Mouse (Mus musculus) frontal cortex, postnatal 25 days (tissue): ENCODE measurements around the gene Phgr1.

ENCODE experiments used
- DNase-seq, 2 experiments: peaks; one replicate each; pipeline ENCODE4 v3.0.0; 2022; ENCODE audit warnings: low spot score in 2 of 2

Phgr1 gene

DNA sequence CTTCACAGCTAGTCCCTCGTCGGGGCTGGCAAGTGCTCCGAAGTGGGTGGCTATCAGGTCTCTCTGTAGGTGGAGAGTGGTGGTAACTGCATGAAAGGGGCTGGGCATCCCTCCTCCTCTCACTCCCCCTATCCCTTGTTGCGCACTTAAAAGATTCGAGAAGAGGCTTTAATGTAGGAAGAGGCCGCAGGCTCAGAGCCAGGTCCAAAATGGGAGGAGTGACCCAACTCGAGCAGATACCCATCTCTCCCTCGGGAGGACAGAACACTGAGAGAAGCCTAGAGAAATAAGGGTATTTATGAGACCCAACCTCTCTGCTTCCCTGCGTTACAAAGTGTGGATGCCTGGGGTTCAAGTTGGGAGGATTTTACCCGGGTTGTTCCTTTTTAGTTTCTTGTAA is 6.5 kb downstream of the Phgr1 start:
- no peak for DNase-seq

DNA sequence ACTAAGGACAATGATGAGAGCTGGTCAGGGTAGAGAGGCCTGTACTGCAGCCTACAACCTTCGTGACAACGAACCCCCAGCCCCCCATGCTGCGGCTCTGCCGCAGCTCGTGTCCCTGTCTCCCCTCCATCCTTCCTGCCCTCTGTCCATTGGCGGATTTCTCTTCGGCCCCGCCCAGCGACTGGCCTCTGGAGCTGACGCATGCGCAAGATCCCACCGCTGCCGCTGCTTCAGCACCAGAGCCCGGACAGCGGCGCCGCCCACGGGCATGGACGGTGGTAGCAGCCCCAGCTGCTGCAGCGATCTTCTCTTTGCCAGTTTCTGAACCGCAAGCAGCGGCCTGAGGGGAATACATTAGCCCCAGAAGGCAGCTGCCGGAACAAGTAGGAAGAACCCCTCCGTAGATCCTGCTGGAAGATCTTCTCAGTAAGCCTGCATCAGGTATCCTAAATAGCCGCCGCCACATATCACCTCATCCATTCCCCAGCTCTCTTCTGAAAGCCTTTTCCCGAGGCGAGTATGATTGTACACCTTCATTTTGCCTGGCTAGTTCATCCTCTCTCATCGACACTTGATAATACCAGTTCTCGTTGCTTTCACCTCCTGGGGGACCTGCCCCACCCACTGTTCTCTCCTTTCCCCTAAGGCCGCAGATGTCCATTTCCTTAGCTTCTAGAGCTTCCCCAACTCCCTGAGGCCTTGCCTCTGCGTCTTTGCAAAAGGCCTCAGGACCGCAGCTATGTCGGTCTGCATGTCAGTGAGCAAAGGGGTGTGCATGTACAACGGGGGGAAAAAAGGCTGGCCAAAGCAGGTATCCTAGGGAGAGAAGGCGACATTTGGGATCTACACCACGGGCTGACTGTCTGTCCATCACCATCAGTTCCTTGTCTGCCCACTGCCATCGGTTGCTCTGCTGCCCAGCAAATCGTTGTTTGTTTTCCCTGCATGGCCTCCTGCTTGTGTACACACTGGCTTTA is 7.2 kb downstream of the Phgr1 start, which contains the start of gene Disp2:
Gene Disp2, plus strand, starts transcription at position 216 of the 977 bp plus-strand sequence.
- peak; percentile 80 to 91 for DNase-seq

DNA sequence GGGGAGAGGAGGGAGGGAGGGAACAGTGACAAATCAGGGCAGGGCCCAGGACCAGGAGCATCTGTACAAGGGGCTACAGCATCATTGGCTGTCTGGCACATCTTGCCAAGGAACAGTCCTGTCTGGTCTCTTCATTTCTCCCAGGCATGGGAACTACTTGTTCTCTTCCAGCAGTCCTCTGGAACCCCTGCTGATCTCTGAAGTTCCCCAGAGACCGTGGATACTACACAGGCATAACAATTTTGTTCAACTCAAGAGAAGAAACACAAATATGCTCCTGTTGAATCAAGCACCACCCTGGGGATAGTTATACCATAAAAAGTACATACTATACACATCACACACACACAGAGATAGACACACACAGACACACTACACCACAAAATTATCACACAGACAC is 8.5 kb downstream of the Phgr1 start:
- no peak for DNase-seq

DNA sequence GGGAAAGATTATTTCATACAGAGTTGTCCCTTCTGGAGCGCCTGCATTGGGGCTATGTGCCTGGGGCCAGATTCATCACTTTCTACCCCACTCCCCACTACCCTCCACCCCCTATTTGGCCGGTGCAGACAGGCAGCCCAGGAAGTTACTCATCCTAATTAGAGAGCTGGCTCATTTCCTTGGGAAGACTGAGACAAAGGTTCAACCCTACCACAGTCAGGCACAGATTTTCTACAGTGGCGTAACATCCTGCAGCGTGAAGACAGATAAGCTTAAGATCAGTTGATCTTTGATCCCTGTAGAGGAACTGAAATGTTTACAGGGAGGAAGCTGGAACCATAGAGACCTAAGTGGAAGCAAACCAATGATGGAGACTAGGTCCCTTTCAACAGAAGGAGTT is 9.7 kb downstream of the Phgr1 start:
- DNase-seq: no peak

DNA sequence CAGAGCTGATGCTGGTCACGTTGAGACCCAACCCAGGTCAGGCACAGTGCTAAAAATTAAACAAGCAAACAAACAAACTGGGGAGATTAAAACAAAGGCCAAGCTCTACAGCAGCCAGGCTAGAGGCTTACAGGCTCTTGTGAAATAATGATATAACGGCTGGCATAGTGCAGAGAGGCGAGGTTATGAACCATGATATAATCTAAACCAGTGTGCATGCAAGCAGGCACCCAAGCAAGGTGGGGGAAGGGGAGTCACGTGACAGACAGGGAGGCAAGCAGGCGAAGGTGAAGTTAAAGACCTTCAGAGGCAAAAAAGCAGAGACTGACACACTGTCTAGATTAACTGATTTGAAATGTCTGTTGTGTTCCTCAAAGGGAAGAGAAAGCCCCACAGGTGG is 10.5 kb downstream of the Phgr1 start:
- no peak for DNase-seq

DNA sequence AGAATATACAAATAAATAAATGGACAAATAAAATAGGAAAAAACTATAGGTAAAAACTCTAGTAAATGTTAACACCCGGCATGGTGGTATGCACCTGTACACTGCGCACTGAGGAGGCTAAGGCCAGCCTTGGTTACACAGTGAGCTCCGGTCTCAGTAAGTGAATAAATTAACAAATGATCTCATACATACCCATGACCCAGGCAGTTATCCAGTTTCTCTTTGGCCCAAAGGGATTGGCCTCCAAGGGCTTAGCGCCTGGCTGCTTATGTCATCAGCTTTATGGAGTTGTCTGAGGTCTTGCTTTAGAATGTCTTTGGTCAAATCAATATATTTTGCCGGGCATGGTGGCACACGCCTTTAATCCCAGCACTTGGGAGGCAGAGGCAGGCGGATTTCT is 11.1 kb downstream of the Phgr1 start:
- DNase-seq: no peak

DNA sequence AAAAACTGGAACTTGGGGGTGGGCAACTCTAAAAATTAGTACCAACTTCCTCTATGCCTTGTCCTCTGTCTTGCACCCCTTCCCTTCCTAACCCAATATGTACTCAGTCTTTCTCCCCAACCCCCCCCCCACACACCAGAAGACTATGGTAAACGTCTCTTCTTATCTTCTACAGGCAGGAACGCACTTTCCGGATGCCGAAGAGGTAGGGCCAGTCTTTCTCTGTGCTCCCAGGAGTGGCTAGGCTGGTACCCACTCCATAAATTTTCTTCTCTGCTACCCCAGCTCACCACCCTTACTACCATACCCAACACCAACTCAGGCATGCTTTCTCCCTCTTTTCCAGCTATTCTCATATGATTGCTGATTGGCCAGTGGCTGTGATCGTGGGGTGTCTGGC is 14.0 kb downstream of the Phgr1 start:
- no peak for DNase-seq

DNA sequence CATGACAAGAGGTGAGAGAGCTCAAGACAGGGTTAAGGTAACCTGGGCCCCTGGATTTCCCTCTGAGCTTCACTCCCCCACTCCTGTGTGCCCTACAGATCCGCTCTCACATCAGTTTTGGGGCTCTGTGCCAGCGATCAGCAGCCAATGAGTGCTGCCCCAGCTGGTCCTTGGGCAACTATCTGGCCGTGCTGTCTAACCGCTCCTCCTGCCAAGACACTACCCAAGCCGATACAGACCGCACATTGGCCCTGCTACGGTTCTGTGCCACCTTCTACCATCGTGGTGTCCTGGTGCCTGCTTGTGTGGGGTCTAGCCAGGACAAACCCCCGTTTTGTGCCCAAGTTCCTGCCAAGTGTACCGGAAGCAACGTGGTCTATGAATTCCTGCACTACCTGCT is 16.9 kb downstream of the Phgr1 start:
- no peak for DNase-seq

DNA sequence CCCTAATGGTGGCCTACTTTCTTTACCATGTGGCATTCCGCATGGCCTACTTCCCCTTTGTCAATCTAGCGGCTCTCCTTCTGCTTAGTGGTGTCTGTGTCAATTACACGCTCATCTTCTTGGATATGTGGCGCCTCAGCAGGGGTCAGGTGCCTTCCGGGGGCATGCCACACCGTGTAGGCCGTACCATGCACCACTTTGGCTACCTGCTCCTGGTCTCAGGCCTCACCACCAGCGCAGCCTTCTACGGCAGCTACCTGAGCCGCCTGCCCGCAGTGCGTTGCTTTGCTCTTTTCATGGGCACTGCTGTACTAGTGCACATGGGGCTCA is 17.6 kb downstream of the Phgr1 start:
- DNase-seq: no peak

DNA sequence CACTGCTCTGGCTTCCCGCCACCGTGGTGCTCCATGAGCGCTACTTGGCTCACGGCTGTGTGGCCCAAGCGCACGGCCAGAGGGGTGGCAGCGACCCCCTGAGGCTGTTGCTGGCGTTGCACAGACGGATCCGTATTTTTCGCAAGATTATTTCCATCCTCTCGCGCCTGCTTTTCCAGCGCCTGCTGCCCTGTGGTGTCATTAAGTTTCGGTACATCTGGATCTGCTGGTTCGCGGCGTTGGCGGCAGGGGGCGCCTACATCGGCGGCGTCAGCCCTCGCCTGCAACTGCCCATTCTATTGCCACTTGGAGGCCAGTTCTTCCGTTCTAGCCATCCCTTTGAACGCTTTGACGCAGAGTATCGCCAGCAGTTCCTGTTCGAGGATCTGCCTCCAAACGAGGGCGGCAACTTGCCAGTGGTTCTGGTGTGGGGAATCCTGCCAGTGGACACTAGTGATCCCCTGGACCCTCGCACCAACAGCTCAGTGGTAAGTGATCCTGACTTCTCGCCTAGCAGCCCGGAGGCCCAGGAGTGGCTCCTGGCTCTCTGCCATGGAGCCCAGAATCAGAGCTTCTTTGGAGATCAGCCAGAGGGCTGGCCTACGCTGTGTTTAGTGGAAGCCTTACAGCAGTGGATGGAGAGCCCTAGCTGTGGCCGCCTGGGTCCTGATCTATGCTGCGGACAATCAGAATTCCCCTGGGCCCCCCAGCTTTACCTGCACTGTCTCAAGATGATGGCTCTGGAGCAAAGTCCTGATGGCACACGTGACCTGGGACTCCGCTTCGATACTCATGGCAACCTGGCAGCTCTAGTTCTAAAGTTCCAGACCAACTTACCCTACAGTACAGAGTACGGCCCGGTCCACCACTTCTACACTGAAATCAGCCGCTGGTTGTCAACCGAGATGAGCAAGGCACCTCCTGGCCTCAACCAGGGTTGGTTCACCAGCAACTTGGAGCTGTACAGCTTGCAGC is 18.3 kb downstream of the Phgr1 start:
- peak in 1 of 2 experiments; percentile 50 for DNase-seq

DNA sequence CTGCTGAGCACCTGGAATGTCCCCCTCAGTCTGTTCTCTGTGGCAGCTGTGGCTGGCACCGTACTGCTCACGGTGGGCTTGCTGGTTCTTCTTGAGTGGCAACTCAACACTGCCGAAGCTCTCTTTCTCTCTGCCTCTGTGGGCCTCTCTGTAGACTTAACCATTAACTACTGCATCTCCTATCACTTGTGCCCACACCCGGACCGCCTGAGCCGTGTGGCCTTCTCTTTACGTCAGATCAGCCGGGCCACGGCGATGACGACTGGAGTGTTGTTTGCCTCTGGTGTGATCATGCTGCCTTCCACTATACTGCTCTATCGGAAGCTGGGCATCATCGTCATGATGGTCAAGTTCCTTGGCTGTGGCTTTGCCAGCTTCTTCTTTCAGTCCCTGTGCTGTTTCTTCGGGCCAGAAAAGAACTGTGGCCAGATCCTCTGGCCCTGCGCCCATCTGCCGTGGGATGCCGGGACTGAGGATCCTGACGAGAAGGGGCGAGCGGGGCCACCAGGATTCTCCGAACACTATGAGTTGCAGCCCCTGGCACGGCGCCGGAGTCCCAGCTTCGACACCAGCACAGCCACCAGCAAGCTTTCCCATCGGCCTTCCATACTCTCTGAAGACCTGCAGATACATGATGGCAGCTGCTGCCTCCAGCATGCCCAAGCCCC is 19.2 kb downstream of the Phgr1 start:
- DNase-seq: no peak

DNA sequence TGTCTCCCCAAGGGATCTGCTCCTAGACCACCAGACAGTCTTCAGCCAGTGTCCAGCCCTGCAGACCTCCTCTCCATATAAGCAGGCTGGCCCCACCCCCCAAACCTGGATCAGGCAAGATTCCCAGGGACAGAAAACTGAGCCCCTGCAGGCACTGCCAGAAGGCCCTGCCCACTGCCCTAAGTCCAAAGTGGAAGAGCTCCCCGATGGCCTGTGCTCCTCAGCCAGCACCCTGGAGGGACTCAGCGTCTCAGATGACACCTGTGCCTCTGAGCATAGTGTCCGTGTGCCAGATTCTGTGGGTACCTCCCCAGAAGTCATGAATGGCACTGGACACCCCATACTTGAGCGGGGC is 19.7 kb downstream of the Phgr1 start:
- DNase-seq: no peak

DNA sequence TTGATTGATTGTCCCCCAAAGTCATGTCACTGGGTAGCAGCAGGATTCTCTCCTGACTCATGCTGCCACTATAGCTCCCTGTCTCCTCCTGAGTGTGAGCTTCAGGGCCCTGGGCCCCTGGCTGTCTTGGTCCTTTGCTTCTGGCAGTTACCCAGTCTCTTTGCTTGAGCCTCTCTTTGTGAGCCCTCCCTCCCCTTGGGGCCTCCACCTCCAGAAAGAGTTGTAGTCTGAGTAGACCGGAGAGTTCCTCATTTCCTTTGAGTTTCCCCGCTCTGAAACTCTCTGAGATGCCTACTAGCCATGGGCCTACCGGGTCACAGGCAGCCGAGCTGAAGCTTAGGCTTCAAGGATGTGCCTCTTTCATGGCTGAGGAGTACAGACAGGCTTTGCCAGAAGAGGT is 21.1 kb downstream of the Phgr1 start:
- no peak for DNase-seq

DNA sequence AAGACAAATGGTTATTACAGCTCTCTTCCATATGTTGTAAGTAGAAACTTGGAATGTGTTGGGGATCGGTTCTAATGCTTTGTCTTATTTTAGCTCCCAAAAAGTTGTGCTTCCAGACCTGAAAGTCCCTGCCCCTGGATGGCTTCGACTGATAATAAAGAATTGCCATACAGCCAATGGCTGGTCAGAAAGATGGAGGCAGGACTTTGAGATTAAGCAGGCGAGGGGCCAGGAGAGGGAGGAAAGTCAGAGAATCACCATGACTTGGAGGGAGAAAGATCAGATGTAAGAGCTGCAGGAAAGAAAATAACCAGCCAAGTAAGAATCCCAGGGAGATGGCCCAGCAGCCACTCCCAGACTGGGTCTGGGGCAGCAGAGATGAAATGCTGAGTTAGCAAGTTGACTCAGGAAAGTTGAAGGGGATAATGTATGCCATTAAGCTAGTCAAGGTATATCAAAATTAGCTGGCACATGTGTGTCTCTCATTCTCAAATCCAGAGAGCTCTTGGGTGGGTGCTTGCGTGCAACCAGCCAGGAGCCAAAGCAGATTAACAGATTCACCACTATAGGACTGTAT is 30.1 kb downstream of the Phgr1 start:
- no peak for DNase-seq

DNA sequence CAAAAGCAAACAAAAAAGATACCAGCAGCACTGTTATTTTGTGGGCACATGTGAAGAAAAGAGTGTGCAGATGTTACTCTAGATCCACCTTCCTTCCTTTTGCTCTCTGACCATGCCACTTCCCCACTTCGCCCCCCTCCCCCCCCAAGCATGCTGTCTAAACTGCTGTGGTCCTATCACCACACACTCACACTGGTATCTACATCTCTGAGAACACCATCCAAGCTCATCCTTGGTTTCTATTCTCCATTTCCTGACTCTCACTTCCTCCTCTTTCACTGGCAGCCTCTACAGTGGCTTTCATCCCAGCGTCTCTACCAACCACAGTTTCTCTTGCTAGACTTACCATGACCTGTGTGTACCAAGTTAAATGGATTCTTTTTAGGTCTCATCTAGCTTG is 31.9 kb downstream of the Phgr1 start:
- DNase-seq: no peak

DNA sequence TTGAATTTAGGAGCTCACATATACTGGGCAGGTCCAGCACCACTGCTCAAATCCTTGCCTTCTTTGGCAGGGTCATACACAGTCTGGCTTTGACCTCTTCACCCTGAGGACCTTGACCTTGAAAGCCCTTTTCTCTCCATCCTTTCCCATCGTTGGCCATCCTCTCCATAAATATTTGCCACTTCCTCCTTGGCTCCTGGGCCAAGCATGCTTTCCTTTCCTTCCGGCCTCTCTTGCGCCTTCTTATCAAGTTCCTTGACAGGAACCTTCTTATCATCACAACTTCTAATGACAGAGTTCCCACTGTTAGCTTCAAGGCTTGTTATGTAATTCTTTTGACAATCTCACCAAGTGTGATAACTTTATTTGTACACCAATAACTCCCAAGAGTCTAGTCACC is 32.6 kb downstream of the Phgr1 start:
- DNase-seq: no peak

DNA sequence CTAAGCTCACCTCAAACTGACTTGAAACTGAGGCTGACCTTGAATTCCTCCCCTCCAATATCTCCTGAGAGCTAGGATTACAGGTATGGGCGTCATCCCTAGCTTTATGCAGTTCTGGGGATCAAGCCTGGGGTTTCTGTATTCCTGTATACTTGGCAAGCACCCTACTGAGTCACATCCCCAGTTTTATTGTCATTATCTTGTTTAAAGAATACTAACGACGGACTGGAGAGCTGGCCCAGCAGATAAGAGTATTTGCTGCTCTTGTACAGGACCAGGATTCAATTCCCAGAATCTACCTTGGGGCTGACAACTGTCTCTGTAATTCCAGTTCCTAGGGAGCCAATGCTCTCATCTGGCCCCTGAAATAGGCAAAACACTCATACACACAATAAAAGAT is 33.2 kb downstream of the Phgr1 start:
- no peak for DNase-seq

DNA sequence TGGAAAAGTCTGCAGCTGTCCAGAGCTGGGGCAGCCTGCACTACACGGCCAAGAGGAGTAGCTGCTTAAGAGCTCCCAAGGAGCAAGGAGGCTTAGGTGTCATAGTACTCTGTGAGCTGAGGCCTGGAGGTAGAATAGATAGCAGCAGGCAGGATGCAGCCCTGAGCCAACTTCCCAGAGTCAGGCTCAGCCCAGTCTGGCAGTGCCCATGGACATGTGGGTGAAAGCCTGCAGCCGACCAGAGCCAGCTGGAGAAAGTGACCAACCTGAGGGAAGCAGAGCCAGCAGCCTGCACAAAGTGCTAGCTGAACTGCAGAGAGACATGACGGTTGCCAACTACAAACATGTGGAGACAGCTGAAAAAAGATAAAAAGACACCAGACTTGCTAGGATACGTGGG is 34.3 kb downstream of the Phgr1 start:
- DNase-seq: no peak

DNA sequence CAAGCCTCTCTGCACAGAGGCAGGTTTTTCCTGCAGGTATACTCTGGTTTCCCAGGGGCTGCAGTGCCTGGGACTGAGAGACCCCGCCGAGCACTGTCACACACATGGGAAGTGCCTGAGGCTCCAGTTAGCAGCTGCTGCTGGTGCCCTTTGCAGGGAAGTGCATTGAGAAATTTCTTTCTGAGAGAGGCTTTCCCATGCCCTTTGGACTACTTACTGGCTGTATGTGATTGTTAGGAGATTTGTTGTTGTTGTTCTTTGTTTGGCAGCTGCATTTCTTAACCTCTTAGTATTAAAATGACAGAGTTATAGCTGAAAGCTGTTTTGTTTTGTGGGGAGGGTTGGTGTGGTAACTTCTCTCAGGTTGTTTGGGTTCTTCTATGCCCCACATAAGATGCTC is 38.3 kb downstream of the Phgr1 start:
- DNase-seq: no peak

DNA sequence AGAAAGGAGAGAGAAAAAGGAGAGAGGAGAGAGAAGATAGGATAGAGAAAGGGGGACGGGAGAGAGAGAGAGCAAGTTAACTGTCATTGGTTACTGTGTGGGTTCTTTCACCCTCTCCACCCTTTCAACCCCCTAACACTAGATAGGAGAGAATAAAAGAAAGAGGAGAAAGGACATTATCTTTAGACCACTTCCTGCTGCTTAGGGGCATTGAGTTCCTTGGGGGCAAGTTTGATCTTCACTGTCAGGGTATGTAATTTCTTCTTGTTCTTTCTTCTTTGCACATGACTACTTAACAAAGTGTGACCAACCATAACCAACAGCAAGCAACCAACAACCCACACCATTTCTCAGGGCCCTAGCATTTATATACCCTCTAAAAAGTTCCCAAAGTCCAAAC is 40.2 kb downstream of the Phgr1 start:
- no peak for DNase-seq

DNA sequence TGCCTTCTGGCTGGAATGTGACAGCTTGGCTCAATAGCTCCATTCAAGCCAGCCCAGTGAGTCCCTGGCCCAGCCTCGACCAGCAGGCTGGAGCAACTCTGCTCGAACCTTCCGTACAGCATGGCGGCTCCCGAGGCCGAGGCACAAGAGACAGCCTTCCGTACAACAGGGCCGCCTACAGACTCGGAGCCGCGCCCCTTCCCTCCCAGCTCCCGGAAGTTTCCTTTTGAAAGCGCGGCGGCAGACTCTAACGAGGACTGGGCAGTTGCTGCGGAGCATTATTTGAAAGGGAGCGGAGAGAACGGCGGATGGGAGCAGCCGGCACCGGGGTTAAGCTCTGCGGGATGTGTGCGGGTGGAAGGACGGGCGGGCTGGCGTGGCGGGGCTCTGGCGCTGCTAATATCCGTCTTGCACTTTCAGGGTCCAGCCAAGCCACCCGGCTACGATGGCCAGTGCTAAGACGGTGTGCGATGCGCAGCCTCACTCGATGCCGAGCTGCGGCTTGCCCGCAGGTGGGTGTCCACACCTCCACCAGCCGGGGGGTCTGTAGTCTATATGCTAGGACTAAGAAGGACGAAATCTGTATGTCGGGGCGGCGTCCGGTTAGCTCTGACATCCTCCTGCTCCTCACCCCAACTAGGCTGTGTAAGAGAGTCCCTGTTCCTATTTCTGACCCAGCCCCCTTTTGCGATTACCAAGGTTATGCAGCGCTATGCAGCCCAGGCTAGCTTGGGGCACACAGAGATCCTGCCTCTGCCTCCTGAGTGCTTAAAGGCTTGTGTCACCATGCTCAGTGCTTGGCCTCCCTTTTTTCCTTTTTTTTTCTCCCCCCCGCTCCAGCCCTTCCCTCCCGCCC is 41.6 kb downstream of the Phgr1 start, which contains the start of gene Knstrn:
Gene Knstrn, plus strand, starts transcription at position 23 of the 856 bp plus-strand sequence.
- peak; percentile 65 to 75 for DNase-seq
